Mouse (Mus musculus): ENCODE measurements around the gene Coq10a. TPM values are rescaled to one million over a fixed set of nuclear protein-coding genes. Genes with fewer than 3 reads are reported as not detected.

The Coq10a gene
- total and polyA plus RNA-seq, 3 experiments, result 332 to 391 (median 356) TPM

DNA sequence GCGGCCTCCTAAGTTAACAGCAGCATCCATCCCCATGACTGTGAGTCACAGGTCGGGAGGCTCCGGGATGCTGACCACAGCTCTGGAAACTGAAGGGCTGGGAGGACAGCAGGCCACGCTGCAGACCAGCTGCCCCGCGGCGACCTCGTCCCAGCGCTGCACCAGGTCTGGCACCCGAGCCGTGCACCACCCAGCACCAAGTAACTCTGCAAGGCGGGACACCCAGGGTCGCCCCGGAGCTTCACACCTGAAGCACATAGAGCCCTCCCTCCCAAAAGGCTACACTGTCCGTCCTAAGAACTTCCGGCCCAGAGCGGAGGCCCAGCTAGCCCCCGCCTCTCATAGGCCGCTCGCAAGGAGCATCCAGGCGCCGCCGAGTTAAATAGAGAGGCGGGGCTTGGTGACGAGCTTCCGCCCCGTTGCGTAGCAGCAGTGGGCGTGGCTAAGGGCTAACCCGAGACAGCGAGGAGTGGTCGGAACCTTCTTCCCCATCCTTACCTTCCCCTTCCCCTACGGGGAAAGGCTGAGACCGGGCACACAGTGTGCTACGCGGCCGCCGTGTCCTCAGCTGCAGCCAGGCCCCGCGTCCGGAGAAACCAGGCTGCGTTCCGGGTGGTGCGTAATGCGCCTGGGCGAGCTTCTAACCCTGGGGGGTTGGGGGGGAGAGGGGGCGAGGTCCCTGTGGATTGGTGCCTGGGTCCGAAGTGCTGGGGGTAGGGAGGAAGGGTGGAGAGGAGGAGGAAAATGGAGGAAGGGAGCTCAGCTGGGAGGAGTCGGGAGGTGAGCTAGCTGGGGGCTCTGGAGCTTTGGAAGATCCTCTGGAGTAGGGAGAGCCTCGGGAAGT lies 42.6 kb upstream of the Coq10a start, which contains the start of the genes Nabp2 and Rnf41:
Nabp2 (minus strand) TSS at position 282 of the 844 bp plus-strand sequence.
Rnf41 (plus strand) TSS at position 447 of the 844 bp plus-strand sequence.
- Histone ChIP-seq H3K27ac (peak within 1 kb of the TSS; percentile 89), H3K79me2 (replicated peaks; ENCODE audit: control insufficient read depth, insufficient read depth, low read length) (no peaks in the 10 kb centered on the region), H3K36me3 (ENCODE audit: control insufficient read depth, insufficient read depth, low read length) (no peaks in the 10 kb centered on the region), H3K27me3 (ENCODE audit: control insufficient read depth, insufficient read depth, low read length) (no peaks in the 10 kb centered on the region), H3K4me1 (ENCODE audit: control insufficient read depth, insufficient read depth, low read length) (peaks cover 5% of the 10 kb centered on the region), H3K4me3 (peak within 1 kb of the TSS; percentile 63), H3K9ac (ENCODE audit: low read depth, low read length) (peak within 1 kb of the TSS; percentile 77)
- intact Hi-C loops (cut with DNase I), result loop anchor here (5.0 kb wide), 1 partner anchor 116 kb away; the partner anchor contains the start of gene Esyt1
- under 1% methylated on average over 50 of the region's 50 CpGs for WGBS
- DNase-seq, result peak; percentile 97 to 99
- TF ChIP-seq CTCF (IDR thresholded peaks at IDR 0.05) (no peak; the same call in 1 of the 2 replicates), EP300 (IDR thresholded peaks at IDR 0.05; ENCODE audit: insufficient read depth, low read depth, low read length) (0 out of 2 replicates have a peak, but pooled peaks have one; percentile 41), POLR2A (IDR thresholded peaks at IDR 0.05; ENCODE audit: insufficient read depth, low read depth, low read length) (peak; percentile 81)

GRCm38 (mm10) chr10:128410560-128410845 lies 41.7 kb upstream of the Coq10a start:
- Histone ChIP-seq H3K4me3 (peak overlapping the region; percentile 63), H3K27ac (peak overlapping the region; percentile 89), H3K79me2 (replicated peaks; ENCODE audit: control insufficient read depth, insufficient read depth, low read length) (no peaks in the 10 kb centered on the region), H3K27me3 (ENCODE audit: control insufficient read depth, insufficient read depth, low read length) (no peaks in the 10 kb centered on the region), H3K4me1 (ENCODE audit: control insufficient read depth, insufficient read depth, low read length) (peaks cover 5% of the 10 kb centered on the region), H3K9ac (ENCODE audit: low read depth, low read length) (peak overlapping the region; percentile 49; the same call in 1 of the 2 replicates), H3K36me3 (ENCODE audit: control insufficient read depth, insufficient read depth, low read length) (no peaks in the 10 kb centered on the region)
- intact Hi-C loops (cut with DNase I), result loop anchor here (1.0 to 5.0 kb wide), 2 partner anchors 45 to 117 kb away; partner anchors contain the start of gene Esyt1
- TF ChIP-seq EP300 (IDR thresholded peaks at IDR 0.05; ENCODE audit: insufficient read depth, low read depth, low read length) (no peak), POLR2A (IDR thresholded peaks at IDR 0.05; ENCODE audit: insufficient read depth, low read depth, low read length) (no peak), CTCF (IDR thresholded peaks at IDR 0.05) (no peak)
- 14% methylated on average over 4 of the region's 4 CpGs for WGBS
- DNase-seq, result no peak

- H3K4me3 ChIP-seq, result peak overlapping the region; percentile 73
- H3K36me3 ChIP-seq (ENCODE audit: control insufficient read depth, insufficient read depth, low read length), result no peaks in the 10 kb centered on the region
- WGBS, result 3% methylated on average over 36 of the region's 36 CpGs
- peak overlapping the region; percentile 89 for H3K27ac ChIP-seq
- peak overlapping the region; percentile 68 for H3K9ac ChIP-seq (ENCODE audit: low read depth, low read length)
- peak; percentile 94 to 97 for DNase-seq
- H3K27me3 ChIP-seq (ENCODE audit: control insufficient read depth, insufficient read depth, low read length), result no peaks in the 10 kb centered on the region
- H3K79me2 ChIP-seq (replicated peaks; ENCODE audit: control insufficient read depth, insufficient read depth, low read length), result no peaks in the 10 kb centered on the region
- TF ChIP-seq POLR2A (IDR thresholded peaks at IDR 0.05; ENCODE audit: insufficient read depth, low read depth, low read length) (peak; percentile 53; the same call in 1 of the 2 replicates), EP300 (IDR thresholded peaks at IDR 0.05; ENCODE audit: insufficient read depth, low read depth, low read length) (peak; percentile 49; the same call in 1 of the 2 replicates), CTCF (IDR thresholded peaks at IDR 0.05) (peak; percentile 84)
- intact Hi-C loops (cut with DNase I), result loop anchor here (1.0 to 5.0 kb wide), 5 partner anchors 31 to 127 kb away; partner anchors contain the start of genes Cs and Esyt1
- peaks cover 5% of the 10 kb centered on the region for H3K4me1 ChIP-seq (ENCODE audit: control insufficient read depth, insufficient read depth, low read length)
These were observed 41.1 kb upstream of the Coq10a start for GRCm38 (mm10) chr10:128409692-128410559.

GRCm38 (mm10) chr10:128408591-128409535 lies 40.1 kb upstream of the Coq10a start:
- no peaks in the 10 kb centered on the region for H3K36me3 ChIP-seq (ENCODE audit: control insufficient read depth, insufficient read depth, low read length)
- no peaks in the 10 kb centered on the region for H3K79me2 ChIP-seq (replicated peaks; ENCODE audit: control insufficient read depth, insufficient read depth, low read length)
- H3K4me3 ChIP-seq, result peak overlapping the region; percentile 73
- intact Hi-C loops (cut with DNase I), result loop anchor here (2.0 to 5.0 kb wide), 3 partner anchors 30 to 128 kb away; partner anchors contain the start of gene Cs
- peaks cover 5% of the 10 kb centered on the region for H3K4me1 ChIP-seq (ENCODE audit: control insufficient read depth, insufficient read depth, low read length)
- WGBS, result 13% methylated on average over 35 of the region's 35 CpGs
- TF ChIP-seq CTCF (IDR thresholded peaks at IDR 0.05), result no peak
- TF ChIP-seq POLR2A (IDR thresholded peaks at IDR 0.05; ENCODE audit: insufficient read depth, low read depth, low read length), result no peak
- TF ChIP-seq EP300 (IDR thresholded peaks at IDR 0.05; ENCODE audit: insufficient read depth, low read depth, low read length), result no peak
- no peaks in the 10 kb centered on the region for H3K27me3 ChIP-seq (ENCODE audit: control insufficient read depth, insufficient read depth, low read length)
- peak overlapping the region; percentile 68 for H3K9ac ChIP-seq (ENCODE audit: low read depth, low read length)
- DNase-seq, result peak in 1 of 2 experiments; percentile 37
- peak overlapping the region; percentile 79 for H3K27ac ChIP-seq

GRCm38 (mm10) chr10:128403931-128404330 lies 35.1 kb upstream of the Coq10a start:
- intact Hi-C loops (cut with DNase I), result no loop called here
- WGBS, result 77% methylated on average over 7 of the region's 7 CpGs

More at GRCm38 (mm10) chr10:128403931-128404330, 35.1 kb upstream of the Coq10a start:
- Histone ChIP-seq H3K27me3 (ENCODE audit: control insufficient read depth, insufficient read depth, low read length) (no peaks in the 10 kb centered on the region), H3K9ac (ENCODE audit: low read depth, low read length) (no peak overlapping the region), H3K4me3 (no peak overlapping the region), H3K36me3 (ENCODE audit: control insufficient read depth, insufficient read depth, low read length) (no peaks in the 10 kb centered on the region), H3K4me1 (ENCODE audit: control insufficient read depth, insufficient read depth, low read length) (peaks cover 1% of the 10 kb centered on the region; the same call in 1 of the 2 replicates), H3K27ac (no peak overlapping the region), H3K79me2 (replicated peaks; ENCODE audit: control insufficient read depth, insufficient read depth, low read length) (no peaks in the 10 kb centered on the region)
- TF ChIP-seq EP300 (IDR thresholded peaks at IDR 0.05; ENCODE audit: insufficient read depth, low read depth, low read length) (no peak), CTCF (IDR thresholded peaks at IDR 0.05) (no peak), POLR2A (IDR thresholded peaks at IDR 0.05; ENCODE audit: insufficient read depth, low read depth, low read length) (no peak)
- no peak for DNase-seq

Measured in heart, adult 2 months (tissue).